Mouse (Mus musculus) heart, adult 2 months (tissue): ENCODE results near the gene Fhl2.

Experiments
- CTCF ChIP-seq: fragments of 200-600 bp; IDR thresholded peaks from 2 replicates; pipeline ENCODE4 v1.8.1; 2022; ENCODE audit warnings: antibody characterized with exemption, mild to moderate bottlenecking, moderate library complexity
- POLR2A ChIP-seq: fragments of 200-500 bp; IDR thresholded peaks from 2 replicates; pipeline ENCODE4 v1.6.1; 2011; ENCODE audit warnings: mild to moderate bottlenecking, low read depth, low read length, control low read depth; ENCODE audit not compliant: insufficient read depth

DNA sequence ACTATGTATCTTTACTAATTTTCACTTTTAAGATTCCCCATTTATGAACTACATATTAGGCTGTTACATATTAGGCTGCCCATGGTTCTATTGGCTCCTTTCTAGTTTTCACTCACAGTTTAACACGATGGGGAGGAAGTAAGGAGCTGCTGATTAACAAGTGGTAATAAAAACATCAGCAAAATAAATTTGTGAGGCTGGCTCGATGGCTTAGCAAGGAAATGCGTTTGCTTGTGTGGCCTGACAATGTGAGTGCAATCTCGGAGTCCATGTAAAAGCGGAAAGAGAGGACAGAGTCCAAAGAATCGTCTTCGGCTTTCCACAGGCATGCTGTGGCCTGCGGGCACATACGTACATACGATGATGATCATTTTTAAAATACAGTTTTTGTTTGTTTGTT is 4.3 kb downstream of the Fhl2 start:
- TF ChIP-seq POLR2A (0 out of 2 replicates have a peak, but pooled peaks have one; percentile 25), CTCF (no peak)
